Mouse (Mus musculus): Measurements from ENCODE around the gene Dhx9. TPM values are rescaled to one million over a fixed set of nuclear protein-coding genes. Genes with fewer than 3 reads are reported as not detected.
A peak's percentile ranks its signal among the peaks of the same experiment; 100 is the strongest.

Gene Dhx9
- total and polyA plus RNA-seq, 3 experiments: 82.0 to 262 (median 170) TPM

- peak; percentile 99 for DNase-seq (ENCODE audit: low read depth, low spot score)
- peak overlapping the region; percentile 26 to 63 for H3K4me3 ChIP-seq (ENCODE audit: control insufficient read depth in 1 of 2, insufficient read depth in 1 of 2, low read depth in 2 of 2, low read length in 2 of 2)
- peak overlapping the region; percentile 81 for H3K27ac ChIP-seq (ENCODE audit: control insufficient read depth, low read depth, low read length)
- H3K9ac ChIP-seq (ENCODE audit: control insufficient read depth, low read depth, low read length, poor library complexity, severe bottlenecking): peak overlapping the region; percentile 67
- H3K79me2 ChIP-seq (ENCODE audit: control insufficient read depth, insufficient read depth, low read length, poor library complexity): peaks cover 6% of the 10 kb centered on the region
- no peaks in the 10 kb centered on the region for H3K9me3 ChIP-seq (replicated peaks; ENCODE audit: insufficient read depth, low read length)
- no peaks in the 10 kb centered on the region for H3K27me3 ChIP-seq (ENCODE audit: control insufficient read depth in 1 of 2, insufficient read depth in 2 of 2, low read length in 2 of 2)
- peaks cover 0 to 11% of the 10 kb centered on the region in 2 experiments; a peak in 2 of 4 replicates for H3K4me1 ChIP-seq (ENCODE audit: control insufficient read depth in 1 of 2, insufficient read depth in 2 of 2, low read length in 2 of 2)
- H3K36me3 ChIP-seq (ENCODE audit: control insufficient read depth in 1 of 2, insufficient read depth in 2 of 2, low read length in 2 of 2): peaks cover 0 to 5% of the 10 kb centered on the region in 2 experiments; a peak in 2 of 4 replicates
- TF ChIP-seq MYB (IDR thresholded peaks at IDR 0.05; ENCODE audit: low read depth, low read length) (no peak), BHLHE40 (IDR thresholded peaks at IDR 0.05; ENCODE audit: borderline replicate concordance, low read depth, low read length) (peak; percentile 72; the same call in 1 of the 2 replicates), POLR2AphosphoS5 (IDR thresholded peaks at IDR 0.05; ENCODE audit: borderline replicate concordance, low read depth, low read length) (no peak), POLR2A (IDR thresholded peaks at IDR 0.05; ENCODE audit: control insufficient read depth in 1 of 2, insufficient read depth in 1 of 2, low read depth in 1 of 2, low read length in 2 of 2, poor library complexity in 1 of 2) (peak; percentile 36 to 60; a peak in 3 of 4 replicates), ZMIZ1 (IDR thresholded peaks at IDR 0.05; ENCODE audit: low read depth, low read length) (peak; percentile 99), TBP (IDR thresholded peaks at IDR 0.05; ENCODE audit: low read depth, low read length) (peak; percentile 97), EP300 (IDR thresholded peaks at IDR 0.05; ENCODE audit: low read depth in 1 of 2, low read length in 2 of 2) (peak in 1 of 2 experiments; percentile 36; a peak in 2 of 4 replicates), CHD1 (IDR thresholded peaks at IDR 0.05; ENCODE audit: low read depth, low read length) (0 out of 2 replicates have a peak, but pooled peaks have one; percentile 88), E2F4 (IDR thresholded peaks at IDR 0.05; ENCODE audit: borderline replicate concordance, low read depth, low read length) (no peak), NELFE (IDR thresholded peaks at IDR 0.05; ENCODE audit: low read depth, low read length) (peak; percentile 81), RAD21 (IDR thresholded peaks at IDR 0.05; ENCODE audit: low read depth, low read length) (no peak), SIN3A (IDR thresholded peaks at IDR 0.05; ENCODE audit: low read length) (peak; percentile 58; the same call in 1 of the 2 replicates), TAL1 (IDR thresholded peaks at IDR 0.05; ENCODE audit: low read length) (no peak), MAX (IDR thresholded peaks at IDR 0.05; ENCODE audit: low read length) (peak; percentile 98), MYC (IDR thresholded peaks at IDR 0.05; ENCODE audit: low read depth, low read length) (peak; percentile 69), TCF12 (IDR thresholded peaks at IDR 0.05; ENCODE audit: low read depth, low read length) (peak; percentile 44; the same call in 1 of the 2 replicates), JUND (IDR thresholded peaks at IDR 0.05; ENCODE audit: low read depth, low read length) (no peak), GATA1 (IDR thresholded peaks at IDR 0.05; ENCODE audit: low read depth, low read length) (no peak), SMC3 (IDR thresholded peaks at IDR 0.05; ENCODE audit: low read depth, low read length) (no peak), ELF1 (IDR thresholded peaks at IDR 0.05; ENCODE audit: low read depth, low read length) (0 out of 2 replicates have a peak, but pooled peaks have one; percentile 32), RCOR1 (IDR thresholded peaks at IDR 0.05; ENCODE audit: low read depth, low read length) (no peak), GABPA (IDR thresholded peaks at IDR 0.05; ENCODE audit: low read depth, low read length) (no peak), ZKSCAN1 (IDR thresholded peaks at IDR 0.05; ENCODE audit: low read depth, low read length) (no peak), USF2 (IDR thresholded peaks at IDR 0.05; ENCODE audit: borderline replicate concordance in 1 of 2, insufficient read depth in 1 of 2, low read depth in 1 of 2, low read length in 2 of 2) (peak; percentile 91 to 94), MEF2A (IDR thresholded peaks at IDR 0.05; ENCODE audit: extremely low read depth, insufficient replicate concordance, low read depth, low read length, poor library complexity, severe bottlenecking) (no peak), POLR2AphosphoS2 (IDR thresholded peaks at IDR 0.05; ENCODE audit: low read length) (peak; percentile 94; the same call in 1 of the 2 replicates), ZNF384 (IDR thresholded peaks at IDR 0.05; ENCODE audit: low read depth, low read length) (no peak), UBTF (IDR thresholded peaks at IDR 0.05; ENCODE audit: borderline replicate concordance, insufficient read depth, low read depth, low read length) (no peak), NRF1 (IDR thresholded peaks at IDR 0.05; ENCODE audit: insufficient read depth, low read depth, low read length, poor library complexity, severe bottlenecking) (no peak), USF1 (IDR thresholded peaks at IDR 0.05; ENCODE audit: low read depth, low read length) (peak; percentile 95), KAT2A (conservative IDR thresholded peaks at IDR 0.05; ENCODE audit: low read depth, low read length) (no peak), HCFC1 (IDR thresholded peaks at IDR 0.05; ENCODE audit: low read depth, low read length) (peak; percentile 59), MAFK (IDR thresholded peaks at IDR 0.05; ENCODE audit: borderline replicate concordance, low read depth, low read length) (no peak), CTCF (IDR thresholded peaks at IDR 0.05 in 2 of 3, conservative IDR thresholded peaks at IDR 0.05 in 1 of 3; ENCODE audit: control insufficient read depth in 1 of 3, insufficient read depth in 1 of 3, low read depth in 2 of 3, low read length in 3 of 3, poor library complexity in 1 of 3, severe bottlenecking in 1 of 3) (no peak), CHD2 (IDR thresholded peaks at IDR 0.05; ENCODE audit: low read length) (no peak), ZC3H11A (IDR thresholded peaks at IDR 0.05; ENCODE audit: low read depth, low read length) (no peak), MAZ (IDR thresholded peaks at IDR 0.05; ENCODE audit: low read depth, low read length) (no peak)
These were observed 72.5 kb downstream of the Dhx9 start for GRCm38 (mm10) chr1:153414962-153415361.
